Mouse (Mus musculus) lung, postnatal 25 days (tissue): Measurements from ENCODE around the gene Frmd4b.

Experiments used
- DNase-seq: peaks from one replicate; pipeline ENCODE4 v3.0.0; 2022; ENCODE audit warnings: low spot score

Gene Frmd4b

DNA sequence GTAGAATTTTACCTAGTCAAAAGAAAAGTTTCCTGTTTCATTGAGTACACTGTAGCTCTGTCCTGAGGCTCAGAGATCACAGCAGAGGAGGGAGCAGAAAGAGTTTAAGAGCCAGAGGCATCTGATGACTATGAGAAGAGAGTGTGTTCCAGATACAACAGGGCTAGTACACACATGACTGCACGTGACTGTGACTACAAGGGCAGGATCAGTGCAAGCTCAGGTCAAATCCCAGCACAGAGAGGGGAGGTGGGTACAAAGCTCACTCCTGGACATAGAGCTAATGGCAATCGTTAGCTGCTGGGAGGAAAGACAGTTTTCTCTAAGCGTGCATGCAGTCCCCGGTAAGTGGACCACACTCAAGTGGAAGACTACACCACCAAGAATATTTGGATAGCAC is 37.6 kb downstream of the Frmd4b start:
- no peak for DNase-seq

- no peak for DNase-seq
Measured at GRCm38 (mm10) chr6:97578210-97578609, 39.1 kb downstream of the Frmd4b start.

DNA sequence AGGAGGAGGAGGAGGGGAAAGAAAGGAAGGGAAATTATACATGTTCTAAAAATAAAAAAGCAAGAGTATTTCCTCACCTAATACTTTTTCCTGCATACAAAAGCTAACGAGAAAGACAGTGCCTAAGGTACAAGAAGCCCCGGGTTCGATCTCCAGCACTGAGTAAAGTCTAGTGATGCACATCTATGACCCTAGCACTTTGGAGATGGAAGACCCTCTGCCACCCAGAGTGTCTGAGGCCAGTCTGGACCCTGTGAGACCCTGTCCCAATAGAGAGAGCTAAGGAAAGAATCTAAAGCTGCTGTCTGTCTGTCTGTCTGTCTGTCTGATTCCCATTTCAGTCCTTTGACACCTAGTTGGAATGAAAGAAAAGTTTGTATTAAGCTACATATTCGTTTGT is 40.0 kb downstream of the Frmd4b start:
- DNase-seq, result no peak

DNA sequence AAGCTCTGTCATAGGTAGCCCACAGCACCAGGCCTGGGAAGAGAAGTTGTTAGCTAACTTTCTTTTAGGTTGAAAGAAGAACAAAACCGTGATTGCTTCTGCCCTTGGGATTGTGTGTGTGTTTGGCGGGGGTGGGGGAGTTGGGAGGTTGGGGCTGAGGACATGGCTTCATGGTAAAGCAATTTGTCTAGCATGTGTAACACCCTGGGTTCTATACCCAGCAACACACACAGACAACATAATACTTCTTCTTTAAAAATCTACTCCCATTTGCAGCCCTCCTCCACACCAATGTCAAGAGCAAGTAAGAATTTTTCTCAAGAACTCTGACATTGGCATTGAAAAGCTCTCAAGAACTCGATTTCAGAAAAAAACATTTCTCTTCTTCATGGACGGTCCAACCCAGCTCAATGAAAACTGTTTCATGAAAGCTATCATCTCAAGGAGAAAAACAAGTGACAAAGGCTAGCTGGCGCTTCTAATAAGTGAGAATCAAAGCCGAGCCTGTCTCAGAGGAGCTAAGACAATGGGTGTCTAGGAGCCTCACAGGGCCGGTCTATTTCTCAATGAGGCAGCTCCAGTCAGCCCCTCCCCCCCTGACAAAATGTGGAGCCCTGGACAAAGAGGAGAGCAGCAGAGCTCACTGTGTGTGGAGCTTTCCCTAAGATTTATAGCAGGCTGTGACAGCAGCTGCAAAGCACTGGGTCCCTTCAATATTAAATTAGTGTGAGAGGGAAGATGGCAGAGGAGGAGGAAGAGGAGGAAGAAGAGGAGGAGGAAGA is 40.6 kb downstream of the Frmd4b start:
- DNase-seq, result no peak

DNA sequence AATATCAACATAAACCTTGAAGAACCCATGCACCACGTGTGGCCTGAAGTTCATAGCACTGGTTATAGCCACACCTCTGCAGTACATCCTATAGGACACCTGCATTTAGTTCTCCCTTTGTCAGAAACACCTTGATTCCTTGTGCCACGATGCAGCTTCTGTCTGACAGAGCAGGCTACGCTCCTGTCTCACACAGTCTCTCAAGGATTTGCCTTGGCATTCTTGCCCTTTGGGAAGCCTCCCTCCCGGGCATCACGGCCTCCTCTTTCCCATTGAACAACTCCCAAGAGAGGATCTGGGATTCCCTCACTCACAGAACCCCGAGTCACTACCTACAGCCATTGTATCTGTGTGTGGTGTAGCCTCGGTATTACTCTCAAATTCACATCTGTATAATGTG is 41.2 kb downstream of the Frmd4b start:
- DNase-seq, result no peak

DNA sequence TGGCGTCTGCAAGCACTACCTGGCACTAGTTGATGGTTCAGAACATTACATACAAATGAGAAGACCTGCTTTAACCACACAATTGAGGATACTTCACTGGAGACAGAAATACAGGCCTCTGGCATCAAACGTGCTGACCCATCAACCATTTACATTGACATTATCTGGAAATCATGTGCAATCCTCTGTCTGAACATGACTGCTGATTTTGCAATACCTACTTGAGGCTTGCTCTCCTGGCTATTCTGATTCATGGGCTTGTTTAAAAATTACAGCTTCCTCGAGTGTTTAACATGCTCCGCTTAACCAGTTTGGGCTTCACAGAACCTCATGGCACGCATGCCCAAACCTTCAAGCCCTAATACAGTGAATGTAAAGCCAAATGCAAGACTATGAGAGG is 42.4 kb downstream of the Frmd4b start:
- no peak for DNase-seq

DNA sequence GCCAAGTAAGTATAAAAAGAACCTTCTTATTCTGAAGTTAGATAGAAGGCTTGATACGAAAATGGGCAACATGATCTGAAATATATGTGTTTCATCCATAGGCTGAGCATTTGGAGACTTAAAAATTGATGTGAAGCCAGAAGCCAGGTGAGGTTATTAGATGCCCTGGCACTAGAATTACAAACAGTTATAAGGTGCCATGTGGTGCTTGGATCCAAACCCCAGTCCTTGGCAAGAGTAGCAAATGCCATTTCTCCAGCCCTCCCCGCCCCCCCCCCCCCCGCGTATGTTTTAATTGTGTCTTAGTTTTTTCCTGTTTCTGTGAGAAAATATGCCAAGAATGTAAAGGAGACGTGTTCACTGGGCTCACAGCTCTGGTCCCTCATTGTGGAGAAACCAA is 45.1 kb downstream of the Frmd4b start:
- DNase-seq, result no peak

DNA sequence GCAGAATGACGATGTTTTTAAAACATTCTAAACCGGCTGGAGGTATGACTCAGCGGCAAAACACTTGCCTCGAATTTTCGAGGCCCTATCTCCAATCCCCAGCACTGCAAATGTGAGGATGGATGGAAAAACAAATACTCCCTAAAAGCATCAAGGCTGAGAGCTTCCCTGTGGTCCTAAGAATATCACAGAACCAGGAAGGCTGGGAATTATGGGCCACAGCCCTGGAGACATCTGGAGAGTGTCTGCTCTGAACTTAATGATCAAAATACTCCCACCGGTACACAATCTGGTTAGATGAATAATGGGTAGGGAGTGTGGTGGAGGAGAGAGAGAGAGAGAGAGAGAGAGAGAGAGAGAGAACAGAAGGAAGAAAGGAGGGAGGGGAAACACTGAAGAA is 48.8 kb downstream of the Frmd4b start:
- no peak for DNase-seq

DNA sequence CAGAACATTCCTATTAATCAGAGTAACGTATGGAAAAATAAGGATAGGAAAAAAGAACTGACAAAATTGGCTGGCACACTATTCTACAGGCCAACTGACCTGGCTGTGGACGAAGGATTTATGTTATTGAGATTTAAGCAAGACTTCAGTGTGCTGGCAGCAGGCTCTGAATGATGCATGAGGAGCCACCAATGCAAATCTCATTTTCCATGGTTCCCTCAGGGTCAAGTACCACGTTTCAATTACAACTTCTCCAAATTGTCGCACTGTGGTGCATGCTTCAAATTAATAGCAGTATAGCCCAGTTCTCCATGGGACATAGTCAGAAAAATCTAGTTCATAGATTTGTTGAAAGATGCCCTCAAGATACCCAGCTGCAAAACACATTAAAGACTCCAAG is 50.6 kb downstream of the Frmd4b start:
- DNase-seq, result no peak

- DNase-seq, result no peak
Measured at GRCm38 (mm10) chr6:97557147-97557546, 60.2 kb downstream of the Frmd4b start.

DNA sequence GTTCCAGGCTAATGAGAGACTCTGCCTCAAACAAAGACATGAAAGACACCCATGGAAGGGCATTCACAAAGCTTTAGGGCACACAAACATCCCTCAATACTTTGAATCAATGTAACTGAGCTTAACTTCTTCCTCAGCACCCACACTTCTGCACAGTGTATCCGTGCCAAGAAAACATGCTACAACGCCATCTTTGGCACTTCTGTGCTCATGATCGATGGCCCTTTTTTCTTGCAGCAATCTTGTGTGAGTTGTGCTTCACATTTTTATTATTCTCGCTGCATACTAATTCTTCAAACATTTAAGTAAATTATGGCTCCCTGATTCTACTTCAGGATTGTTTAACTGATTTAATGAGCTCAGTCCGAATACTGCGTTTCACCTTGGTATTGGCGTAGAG is 61.7 kb downstream of the Frmd4b start:
- DNase-seq, result no peak

DNA sequence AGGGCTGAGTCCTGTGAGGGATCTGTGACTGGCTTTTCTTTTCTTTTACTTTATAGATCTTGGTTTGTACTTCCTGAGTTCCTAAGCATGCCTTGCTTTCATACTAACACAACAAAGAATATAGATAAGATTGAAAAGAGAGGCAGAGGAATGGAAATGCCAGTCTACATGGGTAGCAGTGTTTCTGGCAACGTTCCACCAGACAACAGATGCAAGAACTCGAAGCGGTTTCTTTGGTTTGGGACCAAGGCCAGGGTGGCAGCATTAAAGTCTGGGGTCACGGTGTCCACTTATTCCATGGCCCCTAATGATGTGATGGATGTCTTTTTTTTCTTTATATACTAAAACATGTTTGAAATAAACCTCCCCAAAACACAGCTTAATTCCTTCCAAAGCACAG is 63.9 kb downstream of the Frmd4b start:
- DNase-seq, result no peak

GRCm38 (mm10) chr6:97552573-97552972 is 64.8 kb downstream of the Frmd4b start:
- DNase-seq, result no peak

GRCm38 (mm10) chr6:97551884-97552283 is 65.5 kb downstream of the Frmd4b start:
- DNase-seq, result no peak

DNA sequence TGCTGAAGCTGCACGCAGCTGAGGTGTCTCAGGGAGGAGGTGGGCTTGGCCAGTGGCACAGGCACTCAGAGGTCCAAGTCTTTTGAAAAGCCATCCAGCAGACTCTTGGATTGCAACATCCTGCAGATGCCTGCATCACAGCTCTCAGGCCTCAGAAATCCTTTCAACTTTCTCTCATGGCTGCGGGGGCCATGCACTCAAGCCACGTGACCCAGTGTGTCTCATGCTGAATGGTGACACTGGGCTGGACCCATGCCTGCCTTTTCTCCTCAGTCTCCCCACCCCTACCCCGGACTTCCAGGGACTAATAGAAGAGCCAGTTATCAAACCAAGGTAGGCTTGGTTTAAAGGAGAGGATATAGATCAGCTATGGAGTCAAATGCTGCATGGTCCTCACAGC is 66.2 kb downstream of the Frmd4b start:
- DNase-seq, result peak; percentile 14

DNA sequence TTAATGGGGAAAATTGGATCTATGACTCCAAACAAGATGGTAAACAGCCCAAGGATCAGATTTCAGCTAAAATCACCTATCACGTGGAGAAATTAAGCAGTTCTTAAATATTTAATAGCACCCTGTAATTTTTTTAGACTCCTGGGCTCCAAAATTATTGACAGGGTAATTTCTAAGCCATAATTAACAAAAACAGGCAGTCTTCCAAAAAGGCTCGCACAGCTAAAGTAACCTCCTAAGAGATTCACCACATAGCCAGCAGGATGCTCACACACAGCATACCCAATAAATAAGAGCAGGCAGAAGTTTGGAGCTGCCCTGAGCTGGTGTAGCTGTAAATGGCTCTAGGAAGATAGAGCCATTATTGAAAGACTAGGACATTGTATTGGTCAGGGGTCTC is 76.9 kb downstream of the Frmd4b start:
- no peak for DNase-seq

DNA sequence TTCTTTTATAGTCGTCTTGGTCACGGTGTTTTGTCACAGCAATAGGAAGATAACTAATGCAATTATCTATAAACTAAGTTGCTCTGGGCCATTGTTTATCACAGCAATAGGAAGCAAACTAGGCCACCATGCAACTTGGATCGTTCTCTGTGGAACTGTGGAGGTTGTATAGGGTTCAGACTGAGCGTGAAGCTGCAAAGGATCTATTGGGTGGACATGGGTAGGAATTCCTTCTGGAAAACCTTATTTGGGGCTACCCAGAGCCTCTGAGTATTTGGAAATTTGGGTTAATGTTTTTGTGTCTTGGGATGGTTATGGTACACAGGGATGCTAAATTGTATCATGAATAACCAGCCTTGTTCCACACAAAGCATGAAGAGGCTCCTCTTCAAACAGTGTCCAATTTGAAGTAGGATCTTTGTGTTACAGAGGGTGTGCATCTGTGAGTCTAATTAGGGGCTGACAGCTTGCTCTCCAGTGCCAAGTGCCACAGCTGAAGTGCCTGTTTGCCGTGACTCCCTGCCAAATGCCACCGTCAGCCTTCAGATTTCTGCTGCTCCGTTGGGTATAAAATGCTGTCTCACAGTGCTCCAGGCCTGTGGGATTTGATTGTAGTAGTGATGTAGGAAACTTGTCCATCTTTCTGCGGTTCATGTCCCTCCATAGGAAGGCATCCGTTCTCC is 81.4 kb downstream of the Frmd4b start:
- no peak for DNase-seq

- peak; percentile 17 for DNase-seq
Measured at GRCm38 (mm10) chr6:97531043-97531442, 86.3 kb downstream of the Frmd4b start.

DNA sequence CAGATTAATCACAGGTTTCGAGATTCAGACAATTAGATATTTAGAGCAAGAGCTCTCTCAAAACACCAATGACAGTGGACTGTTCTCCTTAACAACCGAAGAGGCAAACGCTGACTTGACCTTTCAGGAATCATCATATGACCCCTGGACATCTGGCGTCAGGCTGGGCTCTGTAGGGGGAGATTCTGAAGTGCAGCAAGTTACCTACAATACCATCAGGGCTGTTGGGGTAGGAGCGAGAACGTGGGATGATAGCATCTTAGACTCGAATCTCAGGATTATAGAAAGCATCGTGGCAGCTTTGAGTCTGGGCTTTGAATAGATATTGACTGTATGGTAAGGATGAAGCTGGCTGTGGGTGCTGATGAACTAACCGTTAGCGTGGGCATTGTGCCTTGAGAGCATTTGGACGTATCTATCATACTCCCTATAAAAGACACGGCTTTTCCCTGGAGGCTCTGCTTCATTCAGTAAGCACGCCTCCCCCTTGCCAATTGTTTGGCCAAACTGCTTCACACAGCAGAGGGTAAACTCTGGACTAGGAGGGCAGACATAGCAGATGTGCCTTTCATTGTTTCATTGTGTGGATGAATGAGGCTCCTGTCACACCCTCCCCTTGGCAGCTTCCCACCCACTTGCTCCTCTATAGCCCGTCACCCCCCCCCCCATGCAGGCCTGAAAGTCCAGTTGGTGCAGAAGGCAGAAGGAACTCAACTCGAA is 88.2 kb downstream of the Frmd4b start:
- DNase-seq, result no peak

- DNase-seq, result peak; percentile 55
Measured at GRCm38 (mm10) chr6:97526092-97526491, 91.2 kb downstream of the Frmd4b start.

GRCm38 (mm10) chr6:97523118-97523517 is 94.2 kb downstream of the Frmd4b start:
- peak; percentile 76 for DNase-seq

DNA sequence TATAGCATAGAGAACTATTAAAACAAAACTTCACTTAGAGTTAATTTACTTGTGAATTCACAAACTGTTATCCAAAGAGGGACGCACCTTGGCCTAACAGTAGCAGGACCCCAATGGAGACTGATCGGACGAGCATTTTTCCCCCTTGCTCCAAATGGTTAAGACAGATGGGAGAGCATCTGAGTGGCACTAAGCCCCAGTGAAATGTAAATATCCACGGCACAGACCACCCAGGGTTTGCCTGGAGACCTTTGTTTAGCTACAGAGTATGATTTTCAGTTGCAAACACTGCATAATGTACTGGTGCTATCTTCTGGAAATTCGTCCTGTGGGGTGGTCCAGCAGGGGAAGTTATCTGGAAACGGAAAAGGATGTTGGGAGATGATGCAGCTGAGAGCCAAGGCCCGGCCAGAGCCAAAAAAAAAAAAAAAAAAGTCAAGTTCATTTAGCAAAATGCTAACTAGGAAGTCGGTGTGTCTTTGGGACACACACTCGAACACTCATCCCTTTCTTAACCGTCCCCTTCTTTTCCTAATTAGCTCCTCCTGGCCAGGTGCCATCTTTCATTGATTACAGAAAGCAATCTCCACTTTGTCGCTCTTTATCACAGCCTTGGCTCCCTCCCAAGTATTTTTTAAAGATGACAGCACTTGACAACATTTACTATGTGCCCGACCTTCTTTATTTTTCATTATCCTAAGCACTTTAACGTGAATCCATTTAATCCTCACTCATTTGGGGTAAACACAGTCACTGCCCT is 95.9 kb downstream of the Frmd4b start:
- peak; percentile 45 for DNase-seq
